Mouse (Mus musculus): ENCODE measurements around the gene Ndufs7.
"Not testable (repeated sequence)": the region's sequence is repeated elsewhere in the genome, so short reads cannot be mapped to it uniquely, and the experiment has no call there.

Ndufs7 gene

DNA sequence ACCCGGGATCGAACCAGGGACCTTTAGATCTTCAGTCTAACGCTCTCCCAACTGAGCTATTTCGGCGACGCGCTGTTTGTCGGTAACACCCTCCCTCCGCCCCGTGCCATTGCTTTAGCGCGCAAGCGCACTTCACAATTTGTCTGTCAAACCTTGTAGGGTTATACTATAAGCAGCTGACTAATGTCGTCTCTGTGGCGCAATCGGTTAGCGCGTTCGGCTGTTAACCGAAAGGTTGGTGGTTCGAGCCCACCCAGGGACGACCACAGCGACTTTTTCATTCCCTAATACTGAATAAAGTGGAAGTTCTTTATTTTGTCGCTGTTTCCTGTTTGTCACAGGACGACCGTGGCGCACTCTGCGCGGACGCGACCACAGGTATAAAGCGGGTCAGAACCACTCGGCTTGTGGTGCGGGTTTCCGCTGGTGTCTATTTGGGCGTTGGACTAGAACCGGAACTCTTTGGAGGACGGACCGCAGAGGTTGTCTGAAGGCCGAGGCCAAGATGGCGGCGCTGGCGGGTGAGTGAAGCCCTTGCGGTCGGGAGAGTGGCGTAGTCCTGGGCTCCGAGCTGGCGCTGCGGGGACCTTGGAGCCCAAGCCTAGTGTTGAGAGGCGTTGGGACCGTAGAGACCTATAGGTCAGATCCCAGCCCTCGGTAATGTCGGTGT, at the start of gene Ndufs7:
Gene Ndufs7, plus strand, starts transcription at position 151 of the 670 bp plus-strand sequence.
- peak; percentile 94 to 98 for DNase-seq (ENCODE audit: low spot score in 2 of 2)

DNA sequence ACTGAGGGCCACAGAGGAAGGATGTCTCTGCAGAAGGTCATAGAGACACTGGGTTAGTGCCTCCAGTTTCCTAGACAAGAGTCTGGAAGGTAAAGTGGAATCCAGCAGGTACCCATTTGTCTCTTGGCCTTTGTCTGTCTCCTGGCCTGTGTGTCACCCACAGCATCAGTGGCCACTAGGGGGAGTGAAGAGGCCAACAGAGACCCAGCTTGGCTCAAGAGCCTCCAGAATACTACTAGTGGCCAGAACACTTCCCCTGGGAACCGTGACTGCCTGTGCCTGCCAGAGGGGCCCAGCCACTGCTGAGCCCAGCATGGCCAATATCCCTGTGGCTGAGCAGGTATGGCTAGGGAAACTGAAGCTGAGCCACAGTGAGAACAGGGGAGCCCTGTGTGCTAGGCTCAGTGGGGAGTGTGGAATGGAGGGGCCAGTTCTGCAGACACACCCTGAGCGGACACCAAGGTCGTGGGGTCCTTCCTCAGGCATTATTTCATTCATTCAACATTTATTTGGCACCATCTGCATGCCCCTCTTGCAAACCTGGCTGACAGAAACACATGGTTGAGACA, 49.4 kb upstream of the Ndufs7 start:
- no peak for DNase-seq (ENCODE audit: low spot score in 2 of 2)

DNA sequence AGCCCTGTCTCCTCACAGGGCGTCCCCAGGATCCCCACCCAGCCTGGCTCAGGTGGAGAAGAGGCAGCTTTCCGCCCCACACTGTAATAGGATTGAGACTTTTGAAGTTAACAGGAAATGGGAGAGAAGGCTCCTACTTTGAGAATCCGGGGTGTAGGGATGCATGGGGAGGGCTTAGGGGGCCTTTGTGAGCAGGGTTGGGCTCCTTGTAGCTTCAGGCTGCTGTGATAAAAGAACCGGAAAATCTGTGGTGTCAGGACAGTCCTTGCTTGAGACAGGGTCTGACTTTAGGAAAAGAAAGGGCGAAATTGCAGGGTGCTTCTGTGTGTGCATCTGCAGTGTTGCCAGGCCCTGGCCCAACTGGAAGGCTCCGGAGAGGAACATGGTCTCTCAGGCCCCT, 48.4 kb upstream of the Ndufs7 start:
- no peak for DNase-seq (ENCODE audit: low spot score in 2 of 2)

DNA sequence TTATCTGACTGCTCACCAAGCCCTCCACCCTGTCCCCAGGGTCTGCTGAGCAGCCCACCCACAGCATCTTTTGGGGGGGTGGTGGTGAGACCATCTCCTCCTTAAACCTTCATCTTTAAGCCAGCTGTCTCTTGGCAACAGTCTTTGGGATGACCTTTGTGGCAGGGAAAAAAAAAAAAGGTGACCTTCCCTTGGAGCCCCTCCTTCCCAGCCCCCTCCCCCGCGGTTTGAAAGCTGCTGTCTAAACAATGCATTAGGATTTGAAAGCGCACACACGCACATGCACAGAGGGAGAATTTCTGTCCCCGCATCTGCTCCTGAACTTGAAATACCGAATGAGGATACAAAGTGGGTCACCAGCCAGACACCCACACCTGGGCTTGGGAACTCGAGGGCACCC, 44.9 kb upstream of the Ndufs7 start:
- no peak for DNase-seq (ENCODE audit: low spot score in 2 of 2)

DNA sequence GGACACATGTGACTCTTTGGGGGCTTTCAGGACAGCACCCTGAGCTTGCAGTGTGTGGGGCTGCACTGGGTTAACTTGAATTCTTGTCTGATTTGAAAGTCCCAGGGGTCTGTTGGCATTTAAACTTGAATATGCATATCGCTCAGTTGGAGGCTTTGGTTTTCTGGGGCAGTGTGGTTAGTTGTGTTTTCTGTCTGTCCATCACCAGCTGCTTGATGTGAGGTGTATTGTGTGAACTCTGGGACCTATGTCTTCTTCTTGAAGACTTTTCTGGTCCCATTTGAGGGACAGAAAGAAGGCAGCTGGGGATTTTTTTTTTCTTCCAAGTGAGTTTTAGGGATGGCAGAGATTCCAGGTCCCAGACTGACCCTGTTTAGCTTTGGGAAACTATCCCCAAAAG, 41.7 kb upstream of the Ndufs7 start:
- no peak for DNase-seq (ENCODE audit: low spot score in 2 of 2)

DNA sequence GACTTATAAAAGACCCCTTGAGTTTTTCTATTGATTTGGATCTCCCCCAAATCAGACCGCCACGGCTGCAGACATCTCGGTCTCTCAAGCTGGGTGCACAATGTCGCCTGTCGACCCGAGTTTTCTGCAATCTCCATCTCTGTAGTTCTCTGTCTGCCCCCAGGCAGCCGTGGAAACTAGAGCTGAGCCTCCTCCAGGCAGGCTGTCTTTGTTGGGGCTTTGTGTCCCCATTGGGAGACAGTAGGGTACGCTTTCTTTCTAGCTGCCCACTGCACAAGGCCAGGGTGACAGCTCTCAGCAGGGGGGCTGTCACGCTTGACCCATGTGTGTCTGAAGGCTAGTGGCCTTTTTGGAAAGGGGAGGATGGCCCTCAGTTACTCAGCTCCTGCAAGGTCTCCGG, 41.2 kb upstream of the Ndufs7 start:
- DNase-seq (ENCODE audit: low spot score in 2 of 2), result no peak

DNA sequence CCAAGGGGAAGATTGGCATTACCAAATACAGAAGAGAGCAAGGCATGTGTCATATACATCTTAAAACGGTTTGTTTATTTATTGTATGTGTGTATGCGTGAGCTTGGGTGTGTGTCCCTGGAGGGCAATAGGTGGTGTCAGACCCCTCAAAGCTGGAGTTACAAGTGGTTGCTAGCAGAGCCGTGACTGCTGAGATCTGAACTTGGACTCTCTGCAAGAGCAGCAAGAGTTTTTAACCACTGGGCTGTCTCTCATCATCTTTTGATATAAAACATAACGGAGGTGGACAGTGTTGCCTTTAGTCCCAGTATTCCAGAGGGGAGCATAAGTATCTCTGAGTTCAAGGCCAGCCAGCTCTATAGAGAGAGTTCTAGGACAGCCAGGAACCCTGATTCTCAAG, 40.7 kb upstream of the Ndufs7 start:
- no peak for DNase-seq (ENCODE audit: low spot score in 2 of 2)

DNA sequence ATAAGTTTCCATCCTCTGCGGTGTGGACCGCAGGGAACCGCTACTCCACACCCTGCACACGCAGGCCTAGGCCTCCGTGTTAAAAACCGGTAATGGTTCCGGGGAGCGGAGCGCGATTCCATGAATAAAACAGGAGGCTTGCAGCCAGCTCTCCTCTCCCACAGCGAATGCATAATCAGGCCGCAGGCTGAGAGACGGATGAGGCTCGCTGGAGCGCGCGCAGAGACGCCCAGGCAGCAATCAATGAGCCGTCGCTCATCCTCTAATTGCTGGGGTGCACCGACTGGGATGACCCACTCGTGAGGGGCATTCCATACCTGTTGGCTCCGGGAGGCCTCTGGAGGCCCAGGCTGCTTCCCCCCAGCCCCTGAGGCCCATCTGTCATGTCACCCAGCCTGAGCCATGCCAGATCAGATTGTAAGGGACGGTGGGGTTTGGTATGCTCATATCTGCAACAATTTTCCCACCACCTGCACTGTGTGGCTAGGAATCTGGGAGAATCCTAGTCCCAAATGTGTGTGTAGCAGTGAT, 40.0 kb upstream of the Ndufs7 start:
- DNase-seq (ENCODE audit: low spot score in 2 of 2), result no peak

DNA sequence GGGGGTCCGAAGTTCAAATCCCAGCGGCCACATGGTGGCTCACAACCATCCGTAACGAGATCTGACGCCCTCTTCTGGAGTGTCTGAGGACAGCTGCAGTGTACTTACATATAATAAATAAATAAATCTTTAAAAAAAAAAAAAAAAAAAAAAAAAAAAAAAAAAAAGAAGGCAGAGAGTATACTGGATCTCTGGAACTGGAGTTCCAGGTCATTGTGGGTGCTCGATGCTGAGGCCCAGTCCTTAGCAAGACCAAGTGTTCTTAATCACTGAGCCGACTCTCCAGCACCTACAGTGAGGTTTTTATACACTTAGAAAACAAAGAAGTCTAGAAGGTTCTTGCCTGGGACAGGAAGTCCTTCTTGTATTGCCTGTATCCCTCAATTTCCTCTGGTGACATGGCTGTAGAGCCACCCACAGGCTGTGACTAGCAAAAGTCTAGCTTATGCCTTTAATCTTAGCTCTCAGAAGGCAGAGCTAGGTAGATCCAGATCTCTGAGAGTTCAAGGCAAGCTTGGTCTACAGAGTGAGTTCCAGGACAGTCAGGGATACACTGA, 37.3 kb upstream of the Ndufs7 start:
- not testable (repeated sequence) for DNase-seq (ENCODE audit: low spot score in 2 of 2)

DNA sequence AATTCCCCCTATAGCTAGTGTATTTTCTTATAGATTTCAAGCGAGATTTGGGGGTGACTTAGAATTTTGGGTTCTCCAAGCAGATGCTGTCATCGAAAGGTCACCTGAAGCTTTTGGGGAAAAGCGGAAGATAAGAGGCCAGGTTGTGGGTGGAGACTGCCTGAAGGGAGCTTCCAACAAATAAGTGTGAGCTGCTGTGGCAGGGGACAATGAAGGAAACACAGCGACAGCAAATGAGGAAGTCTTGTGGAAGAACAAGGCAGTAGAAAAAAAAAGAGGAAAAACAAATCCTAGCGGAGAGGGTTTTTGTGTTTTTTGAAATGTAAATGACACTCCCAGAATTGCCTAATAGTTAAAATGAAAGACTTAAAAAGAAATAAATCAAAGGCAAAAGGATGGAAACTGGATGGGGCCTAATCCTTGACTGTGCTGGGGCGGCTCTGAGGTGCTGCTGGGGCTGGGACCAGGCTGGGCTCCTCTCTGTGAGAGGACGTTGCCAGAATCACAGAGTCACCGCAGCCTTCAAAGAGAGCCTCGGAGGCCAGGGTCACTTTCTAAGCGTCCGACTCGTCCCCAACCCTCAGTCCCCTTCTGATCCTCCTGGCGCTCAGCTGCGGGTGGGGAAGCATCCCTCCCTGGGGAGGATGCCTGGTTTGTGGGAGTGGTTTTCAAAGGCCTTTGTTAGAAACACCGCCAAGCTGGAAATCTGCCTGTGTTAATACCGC, 33.7 kb upstream of the Ndufs7 start:
- DNase-seq (ENCODE audit: low spot score in 2 of 2), result no peak

DNA sequence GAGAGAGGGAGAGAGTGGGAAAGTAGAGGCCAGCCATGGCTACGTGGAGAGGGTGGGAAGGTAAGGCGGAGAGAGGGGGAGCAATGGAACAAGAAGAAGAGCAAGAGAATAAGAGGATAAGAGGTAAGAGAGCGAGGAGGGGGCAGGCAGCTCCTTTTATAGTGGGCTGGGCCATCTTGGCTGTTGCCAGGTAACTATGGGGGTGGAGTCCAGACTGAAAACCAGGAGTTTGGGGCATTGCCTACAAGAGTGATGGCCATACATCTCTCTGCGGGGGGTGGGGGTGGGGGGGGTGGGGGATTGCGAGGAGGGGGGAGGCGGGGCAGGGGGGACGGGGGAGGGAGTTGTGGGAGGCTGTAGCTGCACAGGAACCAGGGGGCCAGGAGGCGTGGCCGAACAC, 28.2 kb upstream of the Ndufs7 start:
- no peak for DNase-seq (ENCODE audit: low spot score in 2 of 2)

DNA sequence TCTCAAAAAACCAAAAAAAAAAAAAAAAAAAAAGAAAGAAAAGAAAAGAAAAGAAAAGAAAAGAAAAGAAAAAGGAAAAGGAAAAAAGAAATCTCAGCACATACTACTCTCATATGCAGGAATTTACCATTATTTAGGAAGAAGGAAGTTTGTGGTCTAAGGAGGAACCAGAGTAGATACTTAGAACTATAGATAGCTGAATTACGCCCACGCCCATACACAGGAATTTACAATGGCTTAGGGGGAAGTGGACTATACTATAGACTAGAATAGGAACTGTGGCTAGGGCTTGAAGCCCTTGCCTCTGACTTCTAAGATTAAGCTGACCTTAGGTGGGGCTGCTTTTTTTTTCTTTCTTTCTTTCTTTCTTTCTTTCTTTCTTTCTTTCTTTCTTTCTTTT, 25.8 kb upstream of the Ndufs7 start:
- not testable (repeated sequence) for DNase-seq (ENCODE audit: low spot score in 2 of 2)

DNA sequence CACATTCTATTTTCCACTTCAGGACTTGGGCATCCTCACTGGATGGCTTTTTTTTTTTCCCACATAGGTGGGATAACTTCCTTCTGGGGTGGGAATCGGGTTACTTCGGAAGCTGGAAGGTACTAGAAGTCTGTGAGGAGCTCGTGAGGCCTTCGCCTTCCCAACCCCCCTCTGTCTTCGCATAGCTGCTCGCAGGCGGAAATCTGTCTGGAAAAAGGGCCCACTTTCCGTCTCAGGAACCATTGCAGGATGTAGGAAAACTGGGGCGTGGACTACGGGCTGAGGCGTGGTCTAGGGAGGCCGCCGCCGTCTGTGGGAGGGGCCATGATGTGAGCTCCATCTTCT, 22.9 kb upstream of the Ndufs7 start:
- no peak for DNase-seq (ENCODE audit: low spot score in 2 of 2)

DNA sequence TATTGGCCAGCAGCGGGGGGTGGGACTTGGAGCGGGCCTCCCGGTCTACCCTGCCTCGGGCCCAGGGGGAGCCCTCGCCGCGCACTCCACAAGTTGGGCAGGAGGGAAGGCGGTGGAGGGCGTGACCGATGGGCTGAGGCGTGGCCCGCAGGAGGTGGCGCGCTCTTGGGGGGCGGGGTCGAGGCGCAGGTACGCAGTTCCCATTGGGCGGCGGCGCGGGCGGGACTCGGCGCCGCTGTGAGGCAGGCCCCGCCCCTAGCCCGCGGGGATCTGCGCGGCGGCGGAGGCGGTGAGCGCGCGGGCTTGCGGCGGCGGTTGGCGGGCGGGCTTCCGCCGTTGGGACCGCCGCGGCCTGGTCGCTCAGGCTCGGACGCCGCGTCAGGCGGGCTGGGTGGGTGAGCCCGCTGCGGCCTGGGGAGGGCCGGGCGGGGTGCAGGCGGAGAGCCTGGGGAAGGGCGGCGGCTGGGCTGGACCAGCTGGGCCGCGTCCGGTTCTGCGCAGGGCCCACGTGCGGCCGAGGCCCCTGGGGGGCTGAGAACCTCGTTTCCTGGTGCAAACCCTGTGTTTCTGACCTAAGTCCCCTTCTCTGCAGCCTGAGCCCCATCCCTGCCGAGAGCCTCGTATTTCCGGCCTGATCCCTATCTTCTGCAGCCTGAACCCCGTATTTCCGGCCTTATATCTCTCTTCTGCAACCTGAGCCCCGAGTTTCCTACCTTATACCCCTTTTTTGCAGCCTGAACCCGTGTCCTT, 22.3 kb upstream of the Ndufs7 start, which contains the start of gene Mum1:
Gene Mum1, plus strand, starts transcription at position 19 of the 750 bp plus-strand sequence.
- peak; percentile 97 to 98 for DNase-seq (ENCODE audit: low spot score in 2 of 2)

DNA sequence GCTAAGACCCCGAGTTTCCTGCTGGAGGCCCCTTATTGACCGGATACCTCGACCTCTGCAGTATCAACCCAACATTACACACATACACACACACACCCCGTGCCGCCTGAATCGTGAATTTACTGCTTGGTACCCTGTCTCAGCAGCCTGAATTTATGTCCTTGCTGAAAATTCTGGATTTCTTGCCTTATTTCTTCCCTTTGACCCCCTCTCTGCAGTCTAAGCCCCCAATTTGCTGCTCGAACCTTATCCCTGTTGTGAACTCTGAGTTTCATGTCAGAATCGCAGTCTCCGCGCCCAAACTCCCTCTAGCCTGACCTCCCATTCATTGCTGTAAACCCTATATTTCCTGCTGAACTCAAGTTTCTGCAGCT, 21.8 kb upstream of the Ndufs7 start:
- DNase-seq (ENCODE audit: low spot score in 2 of 2), result no peak

DNA sequence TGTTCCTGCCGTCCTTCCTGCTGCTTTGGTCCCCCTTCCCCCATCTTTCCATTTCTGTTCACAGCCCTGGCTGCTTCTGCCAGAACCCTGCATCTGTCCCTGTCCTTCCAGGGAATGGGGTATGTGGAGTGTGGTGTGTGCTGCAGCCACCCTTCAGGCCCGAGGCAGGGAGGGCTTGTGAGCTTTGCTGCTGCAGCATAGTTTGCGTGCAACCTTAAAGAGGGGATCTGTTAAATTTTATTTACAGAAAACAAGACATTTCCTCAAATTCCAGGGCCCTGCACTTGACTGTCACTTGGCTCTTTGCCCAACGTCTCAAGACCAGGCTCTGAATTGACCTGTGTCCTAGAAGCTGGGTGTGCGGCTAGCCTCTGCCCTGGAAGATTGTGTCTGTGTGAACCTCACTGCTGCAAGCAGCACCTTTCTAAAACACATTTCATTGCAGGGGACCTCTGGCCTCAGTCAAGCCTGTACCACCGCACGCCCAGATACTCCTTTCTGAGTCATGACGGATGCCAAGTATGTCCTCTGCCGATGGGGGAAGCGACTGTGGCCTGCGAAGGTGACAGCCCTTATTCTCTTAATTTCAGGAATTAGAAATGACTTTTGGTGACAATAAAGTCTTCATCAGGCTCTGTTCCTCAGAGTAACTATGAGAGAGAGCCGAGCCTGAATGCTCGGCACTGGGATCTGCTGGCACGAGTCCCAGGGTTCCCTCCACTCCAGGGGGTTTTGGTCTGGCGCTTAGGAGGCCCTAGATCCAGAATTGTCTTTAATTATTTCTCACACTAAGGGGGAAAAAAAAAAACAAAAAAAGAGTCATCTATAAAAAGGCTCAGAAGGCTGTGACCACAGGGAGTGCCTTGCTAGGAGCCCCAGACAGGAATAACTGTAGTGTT, 20.8 kb upstream of the Ndufs7 start:
- no peak for DNase-seq (ENCODE audit: low spot score in 2 of 2)

DNA sequence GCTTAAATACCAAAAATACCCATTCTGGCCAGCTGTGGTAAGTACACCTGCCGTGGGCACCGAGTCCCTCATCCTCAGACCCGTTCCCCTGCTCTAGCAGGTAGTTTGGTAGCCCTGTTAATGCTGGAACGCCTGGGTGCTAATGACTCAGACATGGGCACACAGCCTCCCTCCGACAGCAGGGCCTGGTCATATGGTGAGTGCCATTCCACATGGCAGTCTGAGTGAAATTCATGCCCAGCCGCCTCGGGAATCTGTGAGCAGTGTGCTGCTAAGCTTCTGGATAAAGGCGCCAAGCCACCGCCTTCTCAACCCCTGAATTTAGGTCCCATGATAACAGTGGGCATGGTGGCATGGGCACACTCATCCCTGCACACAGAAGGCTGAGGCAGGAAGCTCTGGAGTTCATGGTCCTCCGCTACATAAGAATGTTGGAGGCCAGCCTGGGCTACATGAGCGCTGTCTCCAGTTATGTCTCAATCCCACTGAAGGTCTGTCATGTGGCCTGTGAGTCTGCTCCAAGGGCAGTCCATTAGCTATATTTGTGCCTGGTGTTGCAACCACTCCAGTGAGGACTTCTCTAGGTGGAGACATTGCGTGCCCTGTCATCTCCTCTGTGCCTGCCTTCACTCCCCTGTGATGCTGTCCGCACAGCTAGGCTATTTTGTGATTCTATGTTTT, 12.6 kb upstream of the Ndufs7 start:
- no peak for DNase-seq (ENCODE audit: low spot score in 2 of 2)

DNA sequence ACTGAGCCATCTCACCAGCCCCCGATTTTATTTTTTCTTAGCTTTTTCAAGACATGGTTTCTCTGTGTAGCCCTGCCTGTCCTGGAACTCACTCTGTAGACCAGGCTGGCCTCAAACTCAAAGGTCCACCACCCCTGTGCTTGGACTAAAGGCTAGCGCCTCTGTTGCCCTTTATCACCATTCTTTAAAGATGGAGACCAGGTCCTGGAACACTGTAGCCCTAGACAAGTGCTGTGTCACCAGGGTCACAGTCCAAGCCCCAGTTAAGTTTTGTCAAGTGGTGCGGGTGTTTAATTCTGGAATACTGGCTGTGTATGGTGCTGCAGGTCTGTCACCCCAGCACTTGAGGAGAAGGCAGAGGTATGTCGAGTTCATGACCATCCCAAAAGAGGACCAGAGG, 11.9 kb upstream of the Ndufs7 start:
- no peak for DNase-seq (ENCODE audit: low spot score in 2 of 2)

DNA sequence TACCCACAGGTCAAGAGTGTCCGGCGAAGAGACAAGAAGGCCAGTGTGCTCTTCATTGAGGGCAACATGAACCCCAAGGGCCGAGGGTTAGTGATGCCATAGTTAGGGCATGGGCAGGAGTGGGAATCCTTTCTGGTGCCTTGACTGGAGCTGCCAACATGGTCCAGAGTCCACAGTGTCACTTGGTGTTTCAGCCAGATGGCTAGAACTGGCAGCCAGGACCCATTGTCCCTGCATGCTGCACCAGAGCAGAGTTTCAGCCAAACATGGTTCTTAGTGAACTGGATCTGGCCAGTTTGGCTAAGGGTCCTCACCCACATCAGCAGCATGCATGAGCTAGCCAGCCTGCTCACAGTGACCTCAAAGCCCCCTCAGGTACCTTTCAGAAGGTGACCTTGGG, 10.6 kb upstream of the Ndufs7 start:
- DNase-seq (ENCODE audit: low spot score in 2 of 2), result no peak

DNA sequence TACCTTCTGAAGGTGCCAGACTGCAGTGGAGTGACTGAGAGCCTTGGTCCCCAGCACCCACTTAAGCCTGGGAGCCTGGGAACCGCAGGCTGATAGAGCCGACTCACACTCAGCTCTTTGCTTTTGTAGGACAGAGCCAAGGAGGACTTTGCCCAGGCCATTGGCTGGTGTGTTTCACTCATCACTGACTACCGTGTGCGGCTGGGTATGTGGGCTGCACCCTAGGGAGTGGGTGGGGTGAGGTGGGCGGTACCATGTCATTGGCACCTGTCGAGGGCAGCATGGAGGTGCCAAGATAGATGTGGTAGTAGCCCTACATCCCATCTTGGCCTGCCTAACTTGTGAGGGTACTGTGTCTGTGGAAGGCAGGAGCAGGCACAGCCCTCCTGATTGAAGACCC, 9.1 kb upstream of the Ndufs7 start:
- DNase-seq (ENCODE audit: low spot score in 2 of 2), result no peak

Data from frontal cortex, postnatal 14 days (tissue).